Mouse (Mus musculus) MEL (cell line): ENCODE data around the gene Naif1. TPM values are rescaled to one million over a fixed set of nuclear protein-coding genes. Genes with fewer than 3 reads are reported as not detected.

Source experiments
- DNase-seq: peaks from one replicate; pipeline ENCODE4 v3.0.0; 2011; ENCODE audit warnings: low read depth, low spot score
- H3K27ac ChIP-seq: 2 replicates; pipeline ENCODE4 v1.5.1; 2012; ENCODE audit warnings: low read depth, mild to moderate bottlenecking, control low read depth, low read length, moderate library complexity; ENCODE audit not compliant: control insufficient read depth
- H3K27me3 ChIP-seq, 2 experiments: fragments of 150-350 bp in 1 of 2; sonication (generic) in 1 of 2; 2 replicates each; pipeline ENCODE4 v1.6.1; 2012; ENCODE audit warnings: low read length in 2 of 2, mild to moderate bottlenecking in 2 of 2, improper control_type of control experiment in 1 of 2, moderate library complexity in 1 of 2; ENCODE audit not compliant: insufficient read depth in 2 of 2, control insufficient read depth in 1 of 2
- H3K36me3 ChIP-seq, 2 experiments: 2 replicates each; pipeline ENCODE4 v1.6.1; 2012 to 2014; ENCODE audit warnings: low read length in 2 of 2, improper control_type of control experiment in 1 of 2, inconsistent platforms in 1 of 2, mild to moderate bottlenecking in 1 of 2; ENCODE audit not compliant: insufficient read depth in 2 of 2, control insufficient read depth in 1 of 2
- H3K4me1 ChIP-seq, 2 experiments: fragments of 150-350 bp in 1 of 2; sonication (generic) in 1 of 2; 2 replicates each; pipeline ENCODE4 v1.6.1; 2012; ENCODE audit warnings: low read length in 2 of 2, improper control_type of control experiment in 1 of 2, mild to moderate bottlenecking in 1 of 2; ENCODE audit not compliant: insufficient read depth in 2 of 2, control insufficient read depth in 1 of 2
- H3K4me3 ChIP-seq, 2 experiments: fragments of 150-350 bp in 1 of 2; sonication (generic) in 1 of 2; 2 replicates each; pipeline ENCODE4 v1.5.1; 2012; ENCODE audit warnings: low read depth in 2 of 2, low read length in 2 of 2, mild to moderate bottlenecking in 2 of 2, moderate library complexity in 2 of 2, control low read depth in 1 of 2, improper control_type of control experiment in 1 of 2; ENCODE audit not compliant: control insufficient read depth in 1 of 2, insufficient read depth in 1 of 2
- H3K79me2 ChIP-seq: 2 replicates; pipeline ENCODE4 v1.6.1; 2012; ENCODE audit warnings: mild to moderate bottlenecking, low read length, moderate library complexity; ENCODE audit not compliant: control insufficient read depth, poor library complexity, insufficient read depth
- H3K9ac ChIP-seq: 2 replicates; pipeline ENCODE4 v1.6.1; 2012; ENCODE audit warnings: low read depth, mild to moderate bottlenecking, control low read depth, low read length, moderate library complexity; ENCODE audit not compliant: control insufficient read depth, poor library complexity, severe bottlenecking
- H3K9me3 ChIP-seq: fragments of 150-350 bp; sonication (generic); replicated peaks from 2 replicates; pipeline ENCODE4 v1.6.1; 2012; ENCODE audit warnings: mild to moderate bottlenecking, low read length, improper control_type of control experiment, moderate library complexity; ENCODE audit not compliant: insufficient read depth
- E2F4 ChIP-seq: IDR thresholded peaks from 2 replicates; pipeline ENCODE4 v1.6.1; 2011; ENCODE audit warnings: low read depth, low read length, improper control_type of control experiment, borderline replicate concordance
- ETS1 ChIP-seq: IDR thresholded peaks from 2 replicates; pipeline ENCODE4 v1.6.1; 2012; ENCODE audit warnings: low read depth, mild to moderate bottlenecking, inconsistent platforms, low read length, improper control_type of control experiment, moderate library complexity
- JUND ChIP-seq: IDR thresholded peaks from 2 replicates; pipeline ENCODE4 v1.6.1; 2011; ENCODE audit warnings: low read depth, mild to moderate bottlenecking, improper control_type of control experiment, low read length
- MAFK ChIP-seq: IDR thresholded peaks from 2 replicates; pipeline ENCODE4 v1.6.1; 2011; ENCODE audit warnings: low read depth, mild to moderate bottlenecking, low read length, improper control_type of control experiment, borderline replicate concordance
- MAX ChIP-seq: IDR thresholded peaks from 2 replicates; pipeline ENCODE4 v1.6.1; 2011; ENCODE audit warnings: low read length, improper control_type of control experiment
- MAZ ChIP-seq: IDR thresholded peaks from 2 replicates; pipeline ENCODE4 v1.6.1; 2012; ENCODE audit warnings: low read depth, mild to moderate bottlenecking, inconsistent platforms, low read length, improper control_type of control experiment
- MEF2A ChIP-seq: IDR thresholded peaks from 2 replicates; pipeline ENCODE4 v1.6.1; 2014; ENCODE audit warnings: low read depth, mild to moderate bottlenecking, inconsistent platforms, low read length, improper control_type of control experiment; ENCODE audit not compliant: poor library complexity, insufficient replicate concordance, severe bottlenecking; ENCODE audit errors: extremely low read depth
- MXI1 ChIP-seq: IDR thresholded peaks from 2 replicates; pipeline ENCODE4 v1.6.1; 2011; ENCODE audit warnings: mild to moderate bottlenecking, low read depth, low read length, improper control_type of control experiment
- MYB ChIP-seq: IDR thresholded peaks from 2 replicates; pipeline ENCODE4 v1.6.1; 2011; ENCODE audit warnings: mild to moderate bottlenecking, low read depth, low read length, improper control_type of control experiment
- NRF1 ChIP-seq: IDR thresholded peaks from 2 replicates; pipeline ENCODE4 v1.6.1; 2014; ENCODE audit warnings: low read depth, mild to moderate bottlenecking, inconsistent platforms, low read length, improper control_type of control experiment, moderate library complexity; ENCODE audit not compliant: poor library complexity, insufficient read depth, severe bottlenecking
- POLR2AphosphoS5 ChIP-seq: IDR thresholded peaks from 2 replicates; pipeline ENCODE4 v1.6.1; 2012; ENCODE audit warnings: low read depth, borderline replicate concordance, mild to moderate bottlenecking, inconsistent platforms, low read length, moderate library complexity, mixed read lengths
- RAD21 ChIP-seq: IDR thresholded peaks from 2 replicates; pipeline ENCODE4 v1.6.1; 2011; ENCODE audit warnings: mild to moderate bottlenecking, low read depth, low read length, improper control_type of control experiment
- TCF12 ChIP-seq: IDR thresholded peaks from 2 replicates; pipeline ENCODE4 v1.6.1; 2014; ENCODE audit warnings: low read depth, mild to moderate bottlenecking, inconsistent platforms, low read length, improper control_type of control experiment, moderate library complexity
- UBTF ChIP-seq: IDR thresholded peaks from 2 replicates; pipeline ENCODE4 v1.6.1; 2012; ENCODE audit warnings: low read depth, mild to moderate bottlenecking, inconsistent platforms, low read length, improper control_type of control experiment, moderate library complexity, borderline replicate concordance; ENCODE audit not compliant: insufficient read depth
- USF1 ChIP-seq: IDR thresholded peaks from 2 replicates; pipeline ENCODE4 v1.6.1; 2014; ENCODE audit warnings: low read depth, mild to moderate bottlenecking, inconsistent platforms, low read length, improper control_type of control experiment, moderate library complexity
- USF2 ChIP-seq, 2 experiments: IDR thresholded peaks; 2 replicates each; pipeline ENCODE4 v1.6.1; 2011 to 2012; ENCODE audit warnings: improper control_type of control experiment in 2 of 2, low read length in 2 of 2, borderline replicate concordance in 1 of 2, inconsistent platforms in 1 of 2, low read depth in 1 of 2, mild to moderate bottlenecking in 1 of 2; ENCODE audit not compliant: insufficient read depth in 1 of 2
- ZC3H11A ChIP-seq: IDR thresholded peaks from 2 replicates; pipeline ENCODE4 v1.6.1; 2012; ENCODE audit warnings: low read depth, mild to moderate bottlenecking, inconsistent platforms, low read length, improper control_type of control experiment
- ZMIZ1 ChIP-seq: IDR thresholded peaks from 2 replicates; pipeline ENCODE4 v1.6.1; 2012; ENCODE audit warnings: low read depth, mild to moderate bottlenecking, inconsistent platforms, low read length, improper control_type of control experiment, moderate library complexity
- ZNF384 ChIP-seq: IDR thresholded peaks from 2 replicates; pipeline ENCODE4 v1.6.1; 2012; ENCODE audit warnings: low read depth, mild to moderate bottlenecking, inconsistent platforms, low read length, improper control_type of control experiment
- polyA plus RNA-seq, 2 experiments: library from polyadenylated mRNA; stranded (reverse) in 1 of 2; unstranded in 1 of 2; fragments of >175 nt in 1 of 2; fragments of >200 nt in 1 of 2; gene quantifications; 2 replicates each; pipeline versions ENCODE4 v1.2.1 to v1.2.4; 2012; ENCODE audit warnings: low replicate concordance in 2 of 2, low read depth in 1 of 2; ENCODE audit not compliant: insufficient read length in 2 of 2, insufficient read depth in 1 of 2, missing spikeins in 1 of 2
- total RNA-seq: library from RNA; depleted of rRNA; stranded (reverse); fragments of 300-350 nt; gene quantifications from 2 replicates; pipeline ENCODE4 v1.2.3, GENCODE M21; 2012

The Naif1 gene
- total and polyA plus RNA-seq, 3 experiments: 4.9 to 8.5 TPM; not detected in 1

DNA sequence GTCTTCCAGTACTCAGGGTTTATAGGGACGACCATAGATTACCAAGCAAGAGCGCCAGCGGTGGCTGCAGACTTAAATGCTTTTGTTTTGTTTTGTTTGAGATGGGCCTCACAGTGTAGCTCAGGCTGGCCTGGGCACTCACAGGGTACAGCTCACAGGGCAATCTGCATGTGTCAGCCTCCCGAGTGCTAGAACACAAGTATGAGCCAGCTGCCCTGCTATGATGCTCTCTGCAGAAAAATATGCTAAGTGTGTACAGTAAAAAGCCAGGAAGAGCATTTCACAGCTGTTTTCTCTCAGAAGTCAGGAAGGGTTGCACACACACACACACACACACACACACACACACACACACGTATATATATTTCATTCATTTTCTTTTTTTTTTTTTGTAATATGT, 50.2 kb downstream of the Naif1 start:
- H3K27ac ChIP-seq: no peak overlapping the region
- no peak overlapping the region for H3K4me3 ChIP-seq
- peaks cover 0 to 14% of the 10 kb centered on the region in 2 experiments; a peak in 2 of 4 replicates for H3K36me3 ChIP-seq
- DNase-seq: no peak
- TF ChIP-seq TCF12 (no peak), MXI1 (no peak), USF2 (IDR thresholded peaks at IDR 0.05; ENCODE audit: borderline replicate concordance in 1 of 2, insufficient read depth in 1 of 2, low read depth in 1 of 2, low read length in 2 of 2) (no peak), ZC3H11A (no peak), RAD21 (no peak), MAZ (no peak), UBTF (no peak), ETS1 (no peak), MYB (no peak), E2F4 (no peak), ZNF384 (no peak), ZMIZ1 (no peak), MAX (no peak), MEF2A (no peak), JUND (no peak), MAFK (no peak), POLR2AphosphoS5 (no peak)
- H3K4me1 ChIP-seq: peaks cover 7 to 29% of the 10 kb centered on the region in 2 experiments
- H3K79me2 ChIP-seq: no peaks in the 10 kb centered on the region; the same call in 1 of the 2 replicates
- no peak overlapping the region for H3K9ac ChIP-seq
- no peaks in the 10 kb centered on the region for H3K9me3 ChIP-seq
- H3K27me3 ChIP-seq: no peaks in the 10 kb centered on the region

DNA sequence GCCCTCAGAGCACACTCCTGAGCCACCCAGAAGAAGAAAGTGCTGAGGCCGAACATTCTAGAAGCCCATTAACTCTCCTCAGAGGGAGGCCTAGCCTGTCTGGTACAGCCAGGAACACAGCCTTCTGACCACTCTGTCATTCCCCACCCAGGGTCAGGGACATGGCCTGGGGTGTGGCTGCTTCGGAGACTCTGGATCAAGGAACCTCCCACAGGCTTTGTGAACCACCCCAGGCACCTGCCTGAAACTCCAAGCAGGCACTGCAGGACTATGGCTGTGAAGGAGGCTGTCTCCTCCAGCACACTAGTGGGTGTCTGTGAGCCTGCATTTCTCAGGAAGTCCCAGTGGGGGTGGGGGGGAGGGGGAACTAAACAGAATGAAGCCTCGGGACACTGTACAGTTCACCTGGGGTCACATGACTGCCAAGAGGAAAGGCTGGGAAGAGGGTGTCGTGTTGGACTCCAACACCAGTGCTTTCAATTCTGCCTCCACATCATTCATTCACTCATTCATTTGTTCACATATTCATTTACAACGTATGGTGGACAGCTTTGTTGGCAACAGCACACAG, 51.6 kb downstream of the Naif1 start:
- Histone ChIP-seq H3K4me1 (peaks cover 0 to 25% of the 10 kb centered on the region in 2 experiments; a peak in 3 of 4 replicates), H3K27me3 (no peaks in the 10 kb centered on the region), H3K9me3 (no peaks in the 10 kb centered on the region), H3K4me3 (no peak overlapping the region), H3K27ac (no peak overlapping the region), H3K79me2 (no peaks in the 10 kb centered on the region), H3K9ac (no peak overlapping the region), H3K36me3 (peaks cover 0 to 7% of the 10 kb centered on the region in 2 experiments; a peak in 2 of 4 replicates)
- DNase-seq: no peak
- peak; percentile 43 for TF ChIP-seq USF1
- TF ChIP-seq NRF1: no peak
